ENCODE assay signal across 14 mouse cellular contexts in genomic region chr10:99561166-99561818, GRCm38 (mm10).
A peak's percentile ranks its signal among the peaks of the same experiment; 100 is the strongest.
DNase-seq lines count a peak whose midpoint lies in the region; ATAC-seq and TF ChIP-seq lines count a peak whose summit lies in the region.
"Had no signal": no experiment of that assay in that cellular context is flagged by ENCODE, and none has a peak within 500 bp of the region (broad histone marks: within the 10 kb centered on the region; RNA-seq: fewer than 3 reads in every experiment).

No protein-coding gene starts in this region.

- TF ChIP-seq CTCF in lung, embryonic 14.5 days (IDR thresholded peaks at IDR 0.05; ENCODE audit: low read depth): no peak
- TF ChIP-seq CTCF in lung, adult 2 months (IDR thresholded peaks at IDR 0.05; ENCODE audit: insufficient read depth, low read length): no peak
- TF ChIP-seq CTCF in MEL (IDR thresholded peaks at IDR 0.05 in 2 of 3, conservative IDR thresholded peaks at IDR 0.05 in 1 of 3; ENCODE audit: control insufficient read depth in 1 of 3, insufficient read depth in 1 of 3, low read depth in 2 of 3, low read length in 3 of 3, poor library complexity in 1 of 3, severe bottlenecking in 1 of 3): no peak

- intact Hi-C loops in left cerebral cortex, postnatal 14 days (cut with DNase I): no loop called here

- no peaks in the 10 kb centered on the region for H3K36me3 ChIP-seq in lung, embryonic 14.5 days (ENCODE audit: insufficient read depth)
- peaks cover 0 to 5% of the 10 kb centered on the region in 2 experiments; a peak in 1 of 4 replicates for H3K36me3 ChIP-seq in MEL (ENCODE audit: control insufficient read depth in 1 of 2, insufficient read depth in 2 of 2, low read length in 2 of 2)
- no peaks in the 10 kb centered on the region for H3K36me3 ChIP-seq in midbrain, embryonic 16.5 days (ENCODE audit: control insufficient read depth, insufficient read depth, low read length)
- H3K36me3 ChIP-seq in hindbrain, embryonic 13.5 days: no peaks in the 10 kb centered on the region
- H3K36me3 ChIP-seq: neural tube, embryonic 12.5 days had no signal

- no peaks in the 10 kb centered on the region for H3K27me3 ChIP-seq in lung, embryonic 14.5 days (ENCODE audit: insufficient read depth, low read length)
- H3K27me3 ChIP-seq in MEL (ENCODE audit: control insufficient read depth in 1 of 2, insufficient read depth in 2 of 2, low read length in 2 of 2): no peaks in the 10 kb centered on the region
- H3K27me3 ChIP-seq in midbrain, embryonic 16.5 days (ENCODE audit: control insufficient read depth, insufficient read depth, low read depth, low read length): no peaks in the 10 kb centered on the region
- H3K27me3 ChIP-seq in hindbrain, embryonic 13.5 days: no peaks in the 10 kb centered on the region
- H3K27me3 ChIP-seq: neural tube, embryonic 12.5 days had no signal

- ATAC-seq in lung, embryonic 14.5 days (ENCODE audit: insufficient read depth): no peak
- no peak for ATAC-seq in midbrain, embryonic 16.5 days
- ATAC-seq in hindbrain, embryonic 13.5 days (ENCODE audit: low FRiP score): no peak

- H3K79me2 ChIP-seq in MEL (ENCODE audit: control insufficient read depth, insufficient read depth, low read length, poor library complexity): no peaks in the 10 kb centered on the region

- no peaks in the 10 kb centered on the region for H3K9me3 ChIP-seq in lung, embryonic 14.5 days (ENCODE audit: low read depth, low read length)
- no peaks in the 10 kb centered on the region for H3K9me3 ChIP-seq in MEL (replicated peaks; ENCODE audit: insufficient read depth, low read length)
- H3K9me3 ChIP-seq in midbrain, embryonic 16.5 days (replicated peaks; ENCODE audit: control insufficient read depth, low read length, poor library complexity, severe bottlenecking): no peaks in the 10 kb centered on the region
- H3K9me3 ChIP-seq in hindbrain, embryonic 13.5 days: no peaks in the 10 kb centered on the region
- H3K9me3 ChIP-seq: neural tube, embryonic 12.5 days had no signal

- DNase-seq in lung, embryonic 14.5 days: peak; percentile 33
- DNase-seq in lung, adult 2 months: no peak
- DNase-seq in MEL (ENCODE audit: low read depth, low spot score): peak; percentile 85
- peak; percentile 83 for DNase-seq in brain, adult 2 months (ENCODE audit: low read depth, low spot score)
- peak; percentile 24 to 37 for DNase-seq in left cerebral cortex, postnatal 14 days (ENCODE audit: low spot score in 2 of 2)
- DNase-seq in yolk sac, embryonic 10.5 days (ENCODE audit: low spot score): no peak
- DNase-seq: kidney, adult 8-10 months; layer of hippocampus, adult 9-11 months; liver; thymus, adult 2 months had no signal

- WGBS in lung, embryonic 14.5 days: 70% methylated on average over 11 of the region's 11 CpGs
- WGBS in lung, adult 2 months: 77% methylated on average over 11 of the region's 11 CpGs
- WGBS in midbrain, embryonic 16.5 days: 89% methylated on average over 11 of the region's 11 CpGs
- 91% methylated on average over 11 of the region's 11 CpGs for WGBS in hindbrain, embryonic 13.5 days

- H3K9ac ChIP-seq in lung, embryonic 14.5 days: no peak overlapping the region
- H3K9ac ChIP-seq in MEL (ENCODE audit: control insufficient read depth, low read depth, low read length, poor library complexity, severe bottlenecking): peak overlapping the region; percentile 20
- no peak overlapping the region for H3K9ac ChIP-seq in midbrain, embryonic 16.5 days (ENCODE audit: low read depth, low read length)
- H3K9ac ChIP-seq in hindbrain, embryonic 13.5 days: no peak overlapping the region
- H3K9ac ChIP-seq: neural tube, embryonic 12.5 days had no signal

- H3K4me3 ChIP-seq in lung, embryonic 14.5 days (ENCODE audit: low read depth, low read length): no peak overlapping the region
- no peak overlapping the region for H3K4me3 ChIP-seq in lung, adult 2 months (replicated peaks; ENCODE audit: extremely low read depth, low read depth, low read length)
- H3K4me3 ChIP-seq in MEL (ENCODE audit: control insufficient read depth in 1 of 2, insufficient read depth in 1 of 2, low read depth in 2 of 2, low read length in 2 of 2): peak overlapping the region; percentile 46 to 62
- no peak overlapping the region for H3K4me3 ChIP-seq in midbrain, embryonic 16.5 days (ENCODE audit: low read depth, low read length)
- H3K4me3 ChIP-seq in hindbrain, embryonic 13.5 days: no peak overlapping the region
- H3K4me3 ChIP-seq: neural tube, embryonic 12.5 days had no signal

- no peak overlapping the region for H3K4me2 ChIP-seq in lung, embryonic 14.5 days
- H3K4me2 ChIP-seq in midbrain, embryonic 16.5 days (ENCODE audit: low read length): no peak overlapping the region
- H3K4me2 ChIP-seq in hindbrain, embryonic 13.5 days: no peak overlapping the region
- H3K4me2 ChIP-seq: neural tube, embryonic 12.5 days had no signal

- peak; percentile 72 to 74 for TF ChIP-seq EP300 in MEL (IDR thresholded peaks at IDR 0.05; ENCODE audit: low read depth in 1 of 2, low read length in 2 of 2)

- no peak for TF ChIP-seq POLR2A in lung, adult 2 months (IDR thresholded peaks at IDR 0.05; ENCODE audit: borderline replicate concordance, extremely low read depth, low read depth, low read length)
- TF ChIP-seq POLR2A in MEL (IDR thresholded peaks at IDR 0.05; ENCODE audit: control insufficient read depth in 1 of 2, insufficient read depth in 1 of 2, low read depth in 1 of 2, low read length in 2 of 2, poor library complexity in 1 of 2): no peak

- TF ChIP-seq RAD21 in MEL (IDR thresholded peaks at IDR 0.05; ENCODE audit: low read depth, low read length): no peak

- no peak overlapping the region for H3K27ac ChIP-seq in lung, embryonic 14.5 days (ENCODE audit: low read depth)
- peak overlapping the region; percentile 54 for H3K27ac ChIP-seq in MEL (ENCODE audit: control insufficient read depth, low read depth, low read length)
- no peak overlapping the region for H3K27ac ChIP-seq in midbrain, embryonic 16.5 days (ENCODE audit: low read length)
- no peak overlapping the region for H3K27ac ChIP-seq in hindbrain, embryonic 13.5 days
- H3K27ac ChIP-seq: macrophage; neural tube, embryonic 12.5 days had no signal

- no peaks in the 10 kb centered on the region for H3K4me1 ChIP-seq in lung, embryonic 14.5 days (ENCODE audit: insufficient read depth)
- no peaks in the 10 kb centered on the region for H3K4me1 ChIP-seq in lung, adult 2 months (ENCODE audit: control insufficient read depth, insufficient read depth, low read length)
- peaks cover 0 to 9% of the 10 kb centered on the region in 2 experiments; a peak in 2 of 4 replicates for H3K4me1 ChIP-seq in MEL (ENCODE audit: control insufficient read depth in 1 of 2, insufficient read depth in 2 of 2, low read length in 2 of 2)
- H3K4me1 ChIP-seq in midbrain, embryonic 16.5 days (ENCODE audit: control insufficient read depth, insufficient read depth, low read length): no peaks in the 10 kb centered on the region
- H3K4me1 ChIP-seq in hindbrain, embryonic 13.5 days (replicated peaks): peaks cover 7% of the 10 kb centered on the region
- H3K4me1 ChIP-seq: neural tube, embryonic 12.5 days had no signal

TF ChIP-seq in MEL, 35 proteins besides CTCF, POLR2A, EP300 and RAD21:
- TF ChIP-seq SMC3 (IDR thresholded peaks at IDR 0.05; ENCODE audit: low read depth, low read length): 0 out of 2 replicates have a peak, but pooled peaks have one; percentile 6
- TF ChIP-seq TCF12 (IDR thresholded peaks at IDR 0.05; ENCODE audit: low read depth, low read length): 0 out of 2 replicates have a peak, but pooled peaks have one; percentile 18
- TF ChIP-seq MYB (IDR thresholded peaks at IDR 0.05; ENCODE audit: low read depth, low read length): 0 out of 2 replicates have a peak, but pooled peaks have one; percentile 9
- no peak for TF ChIP-seq CHD2 (IDR thresholded peaks at IDR 0.05; ENCODE audit: low read length)
- no peak for TF ChIP-seq JUND (IDR thresholded peaks at IDR 0.05; ENCODE audit: low read depth, low read length)
- TF ChIP-seq ETS1 (IDR thresholded peaks at IDR 0.05; ENCODE audit: low read depth, low read length): peak; percentile 45; the same call in 1 of the 2 replicates
- TF ChIP-seq TBP (IDR thresholded peaks at IDR 0.05; ENCODE audit: low read depth, low read length): 0 out of 2 replicates have a peak, but pooled peaks have one; percentile 18
- TF ChIP-seq GATA1 (IDR thresholded peaks at IDR 0.05; ENCODE audit: low read depth, low read length): peak; percentile 37; the same call in 1 of the 2 replicates

Comparison
In these comparisons a context has a peak if more than half of its experiments do, and no peak if none do; other contexts are left out.
1. DNase-seq: peak in lung, embryonic 14.5 days (single experiment), MEL (single experiment), brain, adult 2 months (single experiment) and left cerebral cortex, postnatal 14 days (2 of 2); none in lung, adult 2 months (single experiment) and yolk sac, embryonic 10.5 days (single experiment).
2. H3K4me3 ChIP-seq: peak in MEL (2 of 2); none in lung, embryonic 14.5 days (single experiment), lung, adult 2 months (single experiment), midbrain, embryonic 16.5 days (single experiment) and hindbrain, embryonic 13.5 days (single experiment).